Mouse (Mus musculus): ENCODE data around the gene Gk5.

The Gk5 gene

DNA sequence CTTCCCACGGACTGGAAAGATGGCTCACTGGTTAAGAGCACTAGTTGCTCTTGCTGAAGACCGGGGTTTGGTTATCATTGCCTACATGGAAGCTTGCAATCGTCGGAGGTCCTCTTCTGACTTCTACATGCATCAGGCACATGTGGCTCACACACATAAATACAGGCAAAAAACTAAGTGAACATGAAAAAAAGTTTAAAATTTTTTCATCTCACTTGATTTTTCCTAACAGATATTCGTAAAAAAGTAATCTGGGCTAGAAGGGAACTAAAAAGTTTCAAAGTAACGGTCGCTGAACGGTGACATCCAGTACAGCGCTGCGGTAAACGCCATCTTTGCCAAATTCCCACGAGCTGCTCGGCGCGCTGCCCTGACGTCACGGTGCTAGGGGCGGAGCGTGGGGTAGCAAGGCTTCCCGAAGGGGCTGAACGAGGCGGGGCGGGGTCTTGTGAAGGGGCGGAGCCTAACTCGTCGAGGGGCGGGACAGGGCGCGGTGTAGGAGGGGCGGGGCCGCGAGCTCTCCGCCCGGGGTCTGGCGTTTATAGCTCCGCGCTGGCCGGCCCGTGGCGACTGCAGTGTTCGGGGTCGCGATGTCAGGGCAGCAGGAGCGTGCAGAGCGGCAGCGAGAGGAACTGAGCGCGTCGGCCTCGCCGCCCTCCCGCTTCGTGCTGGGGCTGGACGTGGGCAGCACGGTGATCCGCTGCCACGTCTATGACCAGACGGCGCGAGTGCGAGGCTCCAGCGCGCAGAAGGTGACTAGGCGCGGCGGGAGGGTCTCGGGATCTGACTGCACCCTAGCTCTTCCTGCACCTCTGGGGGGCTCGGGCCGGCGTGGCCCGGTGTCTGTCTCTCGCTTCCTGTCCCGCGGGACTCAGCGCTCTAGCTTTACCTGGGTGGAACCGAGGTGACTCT, at the start of gene Gk5:
TSS of gene Gk5 (plus strand) at position 502 of the 912 bp plus-strand sequence.
- under 1% methylated on average over 73 of the region's 76 CpGs for WGBS

DNA sequence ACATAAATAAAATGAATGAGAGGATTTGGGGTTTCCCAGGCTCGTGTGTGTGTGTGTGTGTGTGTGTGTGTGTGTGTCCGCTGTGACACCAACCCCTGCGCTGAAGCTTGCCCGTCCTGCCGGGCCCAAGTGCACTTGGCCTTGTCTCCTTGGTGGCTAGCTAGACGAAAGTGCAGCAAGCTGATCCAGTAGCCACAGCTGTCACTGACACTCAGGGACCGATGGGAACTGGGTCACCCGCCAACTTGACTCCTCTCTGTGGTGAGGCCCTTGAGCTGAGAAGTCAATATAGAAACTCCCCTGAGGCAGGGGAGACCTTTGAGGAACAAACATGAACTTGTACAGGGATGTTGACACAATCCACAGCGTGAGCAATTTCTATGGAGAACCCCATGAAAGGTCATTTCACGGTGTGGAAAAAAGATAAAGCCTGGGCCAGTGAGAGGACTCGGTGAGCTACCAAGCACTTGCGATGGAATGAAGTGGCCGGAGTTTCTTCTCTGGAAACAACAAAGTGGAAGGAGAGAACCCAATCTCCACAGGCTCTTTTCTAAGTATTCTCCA, 40.3 kb upstream of the Gk5 start:
- WGBS = 90% methylated on average over 13 of the region's 13 CpGs

DNA sequence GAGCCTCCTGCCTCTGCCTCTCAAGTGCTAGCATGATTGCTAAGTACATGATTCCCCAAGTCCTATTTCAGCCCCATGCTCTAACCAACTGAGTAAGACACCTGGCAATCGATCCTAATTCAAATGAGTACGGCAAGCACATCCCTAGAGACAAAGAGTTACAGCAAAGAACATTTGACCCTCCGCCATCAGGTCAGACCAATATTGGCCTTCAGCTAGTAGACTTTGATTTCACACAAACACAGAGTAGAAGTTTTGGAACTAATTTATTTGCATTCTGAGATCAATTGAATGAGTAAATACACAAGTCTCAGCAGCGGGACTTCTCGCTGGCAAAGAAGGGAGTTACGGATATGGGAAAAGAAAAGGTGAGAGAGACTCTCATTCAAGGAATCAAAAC, 33.9 kb upstream of the Gk5 start:
- 94% methylated on average over 6 of the region's 6 CpGs for WGBS

DNA sequence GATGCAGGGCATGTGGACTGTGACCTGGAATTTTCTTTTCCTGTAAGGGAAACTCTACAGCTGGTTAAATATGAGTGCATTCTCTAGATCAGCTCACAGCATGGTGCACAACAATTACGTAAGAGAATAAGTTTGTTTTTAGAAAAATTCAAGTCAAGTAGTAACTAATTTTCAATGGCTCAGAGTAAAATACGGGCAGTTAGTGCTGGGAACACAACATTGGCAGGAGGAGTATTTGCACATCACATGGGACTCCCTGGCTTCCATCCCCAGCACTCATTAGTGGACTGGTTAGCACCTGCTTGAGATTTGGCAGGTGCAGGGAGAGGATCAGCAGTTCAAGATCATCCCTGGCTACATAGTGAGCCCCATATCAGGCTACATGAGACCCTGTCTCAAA, 31.5 kb upstream of the Gk5 start:
- 76% methylated on average over 2 of the region's 2 CpGs for WGBS

DNA sequence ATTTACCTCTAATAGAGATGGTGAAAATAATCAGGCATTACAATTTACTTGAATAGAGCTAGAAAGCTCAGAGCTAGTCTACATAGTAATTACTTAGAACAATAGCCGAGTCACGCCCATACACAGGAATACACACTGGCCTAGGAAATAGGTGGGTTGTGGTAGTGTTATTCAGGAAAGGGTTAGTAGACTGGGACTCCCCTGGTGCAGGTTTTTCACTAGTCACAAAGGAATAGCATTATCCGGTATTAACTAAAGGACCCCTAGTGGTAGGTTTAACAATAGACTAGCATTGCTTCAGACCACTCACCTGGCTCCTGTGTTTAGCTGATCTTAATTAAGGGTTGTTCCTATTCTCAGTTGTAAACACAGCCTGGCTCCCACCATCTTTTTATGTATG, 30.7 kb upstream of the Gk5 start:
- WGBS = 73% methylated on average over 3 of the region's 3 CpGs

DNA sequence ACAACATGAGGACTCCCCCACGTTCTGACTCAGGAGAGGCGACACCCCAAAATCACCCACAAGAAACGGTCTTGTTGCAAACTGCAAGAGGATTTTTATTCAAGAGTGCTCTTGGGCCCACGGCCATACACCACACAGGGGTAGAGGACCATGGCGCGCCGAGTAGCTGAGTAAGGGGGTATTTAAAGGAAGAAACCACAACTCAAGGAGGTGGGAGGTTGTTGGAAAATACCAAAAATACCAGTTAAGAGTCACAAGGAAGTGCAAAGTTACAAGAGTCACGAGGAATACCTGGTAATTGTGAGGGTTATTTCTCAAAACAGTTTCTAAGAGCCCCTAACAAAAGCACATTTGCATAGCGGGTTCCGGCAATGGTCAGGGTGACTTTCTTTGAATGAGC, 26.5 kb upstream of the Gk5 start:
- WGBS = 89% methylated on average over 10 of the region's 10 CpGs

DNA sequence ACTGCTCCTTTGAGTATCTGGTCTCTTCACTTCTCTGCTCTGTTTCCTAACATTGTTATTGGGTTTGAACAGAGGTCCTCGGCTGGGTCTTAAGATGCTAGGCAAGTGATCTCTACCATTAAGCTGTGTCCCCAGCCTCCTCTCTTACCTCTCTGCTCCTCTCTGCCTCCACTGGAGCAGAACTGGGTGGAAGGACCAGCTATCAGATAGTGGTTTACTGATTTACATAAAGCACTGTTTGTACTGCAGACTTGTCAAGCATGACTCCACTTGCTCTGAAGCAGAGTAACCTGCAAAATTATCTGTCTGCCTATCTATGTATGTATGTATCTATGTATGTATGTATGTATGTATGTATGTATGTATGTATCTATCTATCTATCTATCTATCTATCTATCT, 25.9 kb upstream of the Gk5 start:
- WGBS = 86% methylated on average over 1 of the region's 1 CpGs

DNA sequence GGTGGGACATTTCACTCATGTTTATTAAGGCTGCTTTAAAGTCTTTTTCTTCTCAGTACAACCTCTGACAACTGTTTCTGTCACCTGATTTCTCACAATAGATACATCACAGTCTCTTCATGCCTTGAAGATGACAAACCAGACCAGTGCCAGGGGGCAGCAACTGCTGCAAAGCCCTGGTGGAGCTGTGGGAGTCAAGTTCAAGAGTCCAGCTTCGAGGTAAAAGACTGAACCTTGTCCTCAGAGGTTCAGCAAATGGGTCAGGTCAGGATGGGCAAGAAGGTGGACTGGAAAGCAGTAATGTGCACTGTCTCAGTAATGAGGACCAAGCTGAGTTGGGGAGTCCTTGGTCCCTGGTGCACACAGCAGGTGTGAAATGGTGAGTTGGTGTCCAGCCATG, 24.8 kb upstream of the Gk5 start:
- WGBS = 32% methylated on average over 1 of the region's 1 CpGs

DNA sequence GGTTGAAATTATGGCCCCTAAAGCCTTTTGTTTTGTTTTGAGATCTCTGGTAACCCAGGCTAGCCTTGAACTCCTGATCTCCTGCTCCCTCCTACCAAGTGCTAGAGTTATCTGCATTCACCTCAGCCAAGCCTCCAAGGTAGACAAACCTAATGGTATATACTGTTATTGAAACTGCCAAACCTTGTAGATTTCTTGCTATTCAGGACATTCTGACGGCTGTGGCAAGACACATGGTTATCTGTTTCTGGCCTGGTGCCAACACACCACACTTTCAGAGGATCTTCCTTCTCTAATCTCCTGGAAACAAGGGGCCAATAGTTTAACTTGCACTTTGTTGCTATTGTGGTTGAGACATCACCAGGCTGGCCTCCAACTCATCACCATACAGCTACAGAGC, 24.0 kb upstream of the Gk5 start:
- WGBS = 57% methylated on average over 1 of the region's 1 CpGs

DNA sequence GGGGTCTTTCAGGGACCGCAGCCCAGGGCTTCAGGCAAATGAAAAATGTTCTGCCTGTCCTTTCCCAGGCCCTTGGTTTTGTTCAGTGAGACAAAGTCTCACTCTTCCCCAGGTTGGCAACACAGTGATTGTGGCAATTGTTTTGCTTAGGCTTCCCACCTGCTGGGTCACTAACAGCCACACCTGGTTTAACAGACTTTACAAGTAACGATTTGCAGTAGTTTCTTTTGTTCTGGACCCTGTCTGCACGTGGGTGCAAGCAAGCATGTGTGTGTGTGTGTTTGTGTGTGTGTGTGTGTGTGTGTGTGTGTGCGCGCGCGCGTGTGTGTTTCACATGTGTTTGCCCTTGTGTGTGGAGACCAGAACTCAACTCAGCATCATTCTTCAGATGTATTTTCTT, 16.3 kb upstream of the Gk5 start:
- 85% methylated on average over 8 of the region's 8 CpGs for WGBS

DNA sequence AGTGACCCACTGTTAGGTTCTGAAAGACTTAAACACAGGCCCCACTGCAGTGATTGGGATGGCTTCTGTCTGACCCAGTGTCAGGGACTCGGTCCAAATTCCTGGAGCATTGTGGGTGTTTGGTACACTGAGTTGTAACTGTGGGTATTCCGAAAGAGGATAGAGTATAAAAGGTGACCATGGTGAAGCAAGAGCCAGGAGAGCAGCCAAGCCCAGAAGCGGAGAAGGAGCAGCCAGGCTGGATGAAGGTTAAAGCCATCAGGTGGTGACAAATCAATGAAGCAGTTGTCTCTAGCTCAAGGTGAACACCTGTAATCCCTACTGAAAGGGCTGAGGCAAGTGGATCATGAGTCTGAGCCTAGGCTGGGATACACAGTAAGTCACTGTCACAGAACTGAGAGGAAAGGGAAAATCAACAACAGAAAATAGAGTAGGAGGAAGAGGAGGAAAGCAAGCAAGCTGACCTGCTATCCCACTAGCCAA, 6.2 kb upstream of the Gk5 start:
- WGBS = 92% methylated on average over 3 of the region's 3 CpGs

DNA sequence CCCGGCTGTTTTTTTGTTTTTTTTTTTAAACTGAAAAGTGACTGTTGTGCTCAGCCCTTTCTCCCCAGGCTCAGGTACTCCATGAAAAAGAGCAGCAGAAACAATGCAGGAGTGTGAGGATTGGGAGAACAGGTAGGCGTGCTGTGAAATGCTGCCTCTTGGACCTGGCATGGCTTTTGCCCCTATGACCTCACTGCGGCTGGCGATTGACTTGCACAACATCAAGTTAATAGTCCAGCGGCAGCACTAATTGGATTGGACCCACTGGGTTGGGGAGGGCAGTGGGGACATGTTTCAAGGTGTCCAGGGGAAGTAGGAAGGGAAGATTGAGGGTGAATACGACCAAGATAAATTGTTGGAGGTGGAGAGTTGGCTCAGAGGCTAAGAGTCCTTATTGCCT, 2.4 kb upstream of the Gk5 start:
- 90% methylated on average over 6 of the region's 6 CpGs for WGBS

DNA sequence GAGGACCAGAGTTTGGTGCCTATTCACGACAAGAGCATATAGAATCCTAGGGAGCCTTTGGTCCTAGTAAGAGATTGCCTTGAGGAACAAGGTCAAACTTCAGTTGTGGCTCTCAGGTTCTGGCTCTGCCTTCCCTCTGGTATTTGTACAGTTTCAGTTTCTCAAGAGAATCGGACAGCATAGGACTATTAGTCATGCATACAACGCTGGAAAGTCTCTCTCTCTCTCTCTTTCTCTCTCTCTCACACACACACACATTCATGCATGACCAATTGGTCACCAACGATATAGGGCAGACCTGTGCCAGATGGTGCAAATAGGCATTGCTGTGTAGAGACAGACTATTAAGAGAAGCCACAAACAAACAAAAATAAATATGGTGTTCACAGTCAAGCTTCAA, 946 bp upstream of the Gk5 start:
- 81% methylated on average over 4 of the region's 4 CpGs for WGBS

DNA sequence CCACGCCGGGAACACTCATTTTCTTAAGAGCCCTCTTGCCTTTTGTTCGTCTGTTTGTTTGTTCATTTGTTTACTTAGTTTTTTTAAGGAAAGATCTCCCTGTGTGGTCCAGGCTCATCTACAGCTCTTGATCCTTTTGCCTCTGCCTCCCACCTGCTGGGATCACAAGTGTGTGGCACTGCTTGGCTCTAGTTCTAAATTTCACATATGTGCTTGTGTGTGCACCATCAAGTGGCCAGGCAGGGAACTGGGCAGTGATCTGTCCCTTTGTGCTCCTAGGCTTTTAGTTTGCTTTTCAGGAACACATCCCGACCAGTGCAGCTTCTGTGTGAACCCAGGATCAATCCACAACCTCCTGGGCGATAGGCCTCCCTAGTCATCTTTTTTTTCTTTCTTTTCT, 8.8 kb downstream of the Gk5 start:
- WGBS = 70% methylated on average over 5 of the region's 5 CpGs

DNA sequence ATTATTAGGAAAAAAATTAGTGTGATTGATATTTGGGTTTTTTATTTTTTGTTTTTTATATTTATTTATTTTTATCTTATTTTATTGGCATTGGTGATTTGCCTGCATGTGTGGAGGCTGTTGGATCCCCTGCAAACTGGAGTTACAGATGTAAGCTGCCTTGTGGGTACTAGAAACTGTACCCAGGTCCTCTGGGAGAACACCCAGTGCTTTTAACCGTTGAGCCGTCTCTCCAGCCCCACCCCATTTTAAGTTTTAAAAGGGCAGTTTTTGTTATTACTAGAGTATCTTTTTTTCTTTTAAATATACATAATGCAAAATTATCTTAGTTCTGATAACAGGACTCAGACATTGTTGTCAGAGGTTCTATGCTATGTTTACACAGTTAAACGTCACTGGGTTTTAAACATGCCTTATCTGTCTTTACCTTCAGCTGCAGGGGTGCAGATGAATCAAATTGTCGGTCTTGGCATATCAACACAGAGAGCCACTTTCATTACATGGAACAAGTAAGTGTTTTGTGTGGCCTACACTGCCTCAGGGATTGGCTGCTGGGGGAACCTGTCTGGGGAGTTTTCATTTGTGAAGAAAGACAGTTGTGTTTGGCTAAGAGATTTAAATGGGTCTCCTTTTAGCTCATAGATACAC, 13.9 kb downstream of the Gk5 start:
- WGBS = 74% methylated on average over 4 of the region's 4 CpGs

DNA sequence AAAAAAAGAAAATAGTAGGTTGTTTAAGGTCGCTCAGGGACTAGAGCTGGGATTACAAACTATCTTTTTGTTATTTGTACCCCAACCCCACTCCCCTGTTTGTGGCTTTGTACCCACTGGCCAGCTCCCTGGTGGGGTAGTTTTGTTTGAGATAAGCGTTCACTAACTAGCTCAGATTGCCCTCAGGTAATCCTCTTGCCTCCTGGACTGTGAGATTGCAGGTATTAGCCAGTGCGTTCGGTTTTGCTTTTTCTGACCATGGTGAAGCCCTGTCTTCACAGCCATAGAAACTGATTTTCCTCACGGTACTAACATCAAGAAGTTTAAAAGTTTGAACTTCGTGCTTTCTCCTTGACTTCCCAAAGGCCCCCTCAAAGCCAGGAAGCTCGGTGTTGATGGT, 15.3 kb downstream of the Gk5 start:
- whole genome bisulfite sequencing = 71% methylated on average over 7 of the region's 7 CpGs

DNA sequence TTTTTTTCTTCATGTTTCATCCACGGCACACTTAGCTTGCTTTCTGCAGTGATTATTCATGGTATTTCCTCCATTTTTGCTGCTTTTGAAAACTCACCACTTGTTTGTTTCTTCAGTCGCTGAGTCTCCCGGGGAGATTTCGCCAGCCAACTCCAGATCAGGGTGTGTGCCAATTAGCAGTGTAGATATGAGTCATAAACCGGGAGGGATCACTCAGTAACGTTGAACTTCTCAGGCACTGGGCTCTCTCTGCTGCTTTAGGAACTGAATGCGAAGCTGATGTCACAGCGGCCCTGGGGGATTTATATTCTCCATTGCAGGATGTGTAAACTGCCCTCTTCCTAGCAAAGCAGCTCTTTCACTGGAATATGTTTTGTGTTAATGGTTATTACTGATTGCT, 15.8 kb downstream of the Gk5 start:
- WGBS = 27% methylated on average over 8 of the region's 8 CpGs

DNA sequence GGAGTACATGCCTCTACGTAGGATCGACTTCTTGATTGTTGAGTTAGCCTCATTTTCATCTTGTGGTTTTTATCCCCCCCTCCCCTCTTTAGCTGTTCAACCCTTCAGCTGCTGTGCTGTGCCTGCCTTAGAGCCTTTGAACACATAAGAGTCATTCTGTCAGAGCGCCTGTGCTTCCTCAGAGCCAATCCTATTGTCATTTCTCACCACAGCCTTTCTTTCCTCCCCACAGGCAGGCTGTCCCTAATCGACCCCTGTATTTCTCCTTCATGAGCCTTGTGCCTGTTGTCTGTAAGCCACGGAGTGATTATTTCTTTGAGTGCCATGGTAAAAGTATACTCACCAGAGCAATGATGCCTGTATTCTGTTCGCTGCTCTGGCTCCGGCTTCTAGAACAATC, 16.3 kb downstream of the Gk5 start:
- 48% methylated on average over 7 of the region's 7 CpGs for WGBS

DNA sequence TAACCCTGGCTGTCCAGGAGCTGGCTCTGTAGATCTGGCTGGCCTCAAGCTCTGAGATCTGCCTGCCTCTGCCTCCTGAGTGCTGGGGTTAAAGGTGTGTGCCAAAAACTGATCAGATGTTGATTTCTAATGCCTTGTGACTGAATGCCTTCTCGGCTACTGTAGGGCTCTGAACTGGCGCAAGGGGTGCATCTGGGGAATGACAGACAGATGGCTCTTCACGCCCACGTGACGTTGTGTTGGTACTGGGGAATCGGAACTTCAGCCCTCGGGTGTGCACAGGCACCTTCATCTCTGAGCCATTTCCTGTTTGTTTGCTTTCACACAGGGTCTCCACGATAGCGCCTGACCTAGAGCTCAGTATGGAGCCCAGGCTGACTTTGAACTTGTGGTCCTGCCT, 19.8 kb downstream of the Gk5 start:
- 92% methylated on average over 9 of the region's 9 CpGs for WGBS

DNA sequence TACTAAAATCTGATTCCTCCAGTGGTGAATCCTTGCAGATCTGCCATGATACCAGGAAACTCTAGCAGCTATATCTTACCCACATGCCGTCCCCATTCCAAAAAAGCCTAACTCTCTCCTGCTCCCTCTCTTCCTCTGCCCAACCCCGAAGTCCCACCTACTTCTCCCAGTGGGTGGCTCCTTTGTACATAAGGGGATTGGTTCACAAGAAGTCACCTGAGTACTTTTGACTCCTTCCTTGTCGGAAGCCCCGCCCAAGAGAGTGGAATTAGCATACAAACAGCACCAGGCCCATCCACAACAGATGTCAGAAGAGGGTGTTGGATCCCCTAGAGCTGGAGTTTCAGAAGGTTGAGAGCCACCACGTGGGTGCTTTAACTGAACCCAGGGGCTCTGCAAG, 20.7 kb downstream of the Gk5 start:
- WGBS = 69% methylated on average over 5 of the region's 5 CpGs

DNA sequence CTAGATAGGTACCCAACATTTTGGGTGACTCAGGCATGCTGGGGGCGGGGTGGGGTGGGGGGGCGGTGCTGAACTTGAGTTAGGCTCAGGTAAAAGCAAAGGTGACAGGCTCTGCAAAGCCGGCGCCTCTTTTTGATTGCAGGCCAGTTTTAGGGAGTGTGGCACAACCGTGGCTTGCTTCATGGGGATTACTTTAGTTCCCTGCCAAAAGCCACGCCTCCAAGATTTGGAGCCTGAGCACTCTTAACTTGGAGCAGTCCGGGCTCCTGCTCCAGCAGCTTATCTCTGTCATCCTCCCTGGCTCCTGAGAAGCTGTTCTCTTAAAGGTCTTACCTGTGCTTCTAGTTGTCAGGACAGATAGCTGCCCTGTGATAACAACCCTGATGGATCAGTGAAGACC, 21.8 kb downstream of the Gk5 start:
- WGBS = 77% methylated on average over 7 of the region's 7 CpGs

DNA sequence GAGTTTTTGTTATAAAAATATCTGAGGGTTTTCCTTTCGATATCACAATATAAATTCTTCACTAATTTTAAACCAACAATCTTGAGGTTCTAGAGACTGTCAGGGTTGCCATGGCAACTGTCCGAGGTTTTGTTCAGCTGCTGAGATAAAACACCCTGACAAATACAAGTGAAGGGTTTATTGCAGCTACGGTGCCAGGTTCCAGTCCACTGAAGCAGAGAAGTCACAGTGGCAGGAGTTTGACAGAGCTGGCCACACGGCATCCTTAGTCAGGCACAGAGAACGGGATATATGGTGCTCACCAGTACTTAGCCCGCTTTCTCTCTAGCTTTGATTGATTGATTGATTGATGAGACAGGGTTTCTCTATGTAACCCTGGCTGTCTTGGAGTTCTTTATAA, 23.3 kb downstream of the Gk5 start:
- 64% methylated on average over 6 of the region's 6 CpGs for WGBS

DNA sequence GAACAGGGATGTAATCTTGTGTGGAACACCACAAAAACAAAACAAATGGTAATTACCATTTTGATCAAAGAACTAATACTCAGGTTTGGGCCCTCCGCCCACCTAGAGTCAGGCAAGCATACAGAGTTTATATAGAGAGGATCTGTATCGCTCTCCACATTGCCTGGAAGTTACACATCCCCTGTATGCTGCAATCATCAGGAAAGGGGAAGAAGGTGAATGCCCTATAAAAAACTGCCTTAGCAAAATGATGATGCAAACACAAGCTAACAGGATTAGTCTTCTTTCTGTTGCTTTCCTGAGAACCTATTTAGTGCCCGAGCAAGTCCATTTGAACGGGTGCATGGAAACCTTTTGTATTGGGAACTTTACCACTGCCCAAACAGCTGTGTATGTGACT, 24.5 kb downstream of the Gk5 start:
- WGBS = 89% methylated on average over 4 of the region's 4 CpGs
